Mouse (Mus musculus) heart, adult 2 months (tissue): ENCODE measurements around the gene Myt1l.

Experiments
- CTCF ChIP-seq: fragments of 200-600 bp; IDR thresholded peaks from 2 replicates; pipeline ENCODE4 v1.8.1; 2022; ENCODE audit warnings: antibody characterized with exemption, mild to moderate bottlenecking, moderate library complexity
- POLR2A ChIP-seq: fragments of 200-500 bp; IDR thresholded peaks from 2 replicates; pipeline ENCODE4 v1.6.1; 2011; ENCODE audit warnings: mild to moderate bottlenecking, low read depth, low read length, control low read depth; ENCODE audit not compliant: insufficient read depth

DNA sequence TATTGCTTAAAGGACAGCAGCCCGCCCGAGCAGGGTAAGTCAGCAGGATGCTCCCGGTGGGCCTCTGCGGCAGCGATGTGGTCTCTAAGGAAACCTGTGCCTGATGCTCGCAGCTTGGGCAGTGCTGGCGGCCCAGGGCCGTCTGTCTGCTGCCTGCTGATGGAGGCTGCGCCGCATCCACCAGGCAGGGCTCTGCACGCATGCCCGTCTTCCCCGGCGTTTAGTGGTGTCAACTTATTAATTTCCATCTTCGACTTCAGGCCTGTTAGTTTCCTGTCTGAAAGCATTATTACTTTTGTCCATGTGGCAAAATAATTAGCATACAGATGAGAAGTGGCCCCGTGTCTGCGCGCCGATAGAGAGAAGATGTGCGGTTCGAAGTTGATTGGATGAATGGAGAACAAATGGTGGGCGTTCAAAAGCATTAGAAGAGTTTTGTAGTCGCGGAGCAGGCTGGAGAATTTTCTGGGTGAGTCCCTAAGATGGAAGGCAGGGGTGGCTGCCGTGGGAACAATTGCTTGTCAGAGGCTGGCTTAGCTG lies 6.6 kb downstream of the Myt1l start:
- TF ChIP-seq CTCF, result no peak
- no peak for TF ChIP-seq POLR2A
